Mouse (Mus musculus) brain, embryonic 14.5 days (tissue): Measurements from ENCODE around the gene Krtap9-3. TPM values are rescaled to one million over a fixed set of nuclear protein-coding genes. Genes with fewer than 3 reads are reported as not detected.

Source experiments
- DNase-seq: peaks from one replicate; pipeline ENCODE4 v3.0.0-alpha.2; 2011; ENCODE audit warnings: low read depth
- CTCF ChIP-seq: fragments of 200-500 bp; IDR thresholded peaks from 2 replicates; pipeline ENCODE4 v1.5.1; 2012; ENCODE audit warnings: inconsistent platforms, mild to moderate bottlenecking, moderate library complexity, borderline replicate concordance; ENCODE audit not compliant: insufficient read depth, insufficient read length; ENCODE audit errors: extremely low read depth
- POLR2A ChIP-seq: fragments of 200-500 bp; IDR thresholded peaks from 2 replicates; pipeline ENCODE4 v1.6.1; 2012; ENCODE audit warnings: mild to moderate bottlenecking, inconsistent platforms, borderline replicate concordance; ENCODE audit not compliant: poor library complexity, insufficient read depth, insufficient read length, severe bottlenecking; ENCODE audit errors: extremely low read depth
- polyA plus RNA-seq: library from polyadenylated mRNA; depleted of rRNA; stranded (reverse); fragments of >200 nt; gene quantifications from 2 replicates; pipeline ENCODE4 v1.2.3, GENCODE M21; 2012; rRNA removed

Gene Krtap9-3
- polyA plus RNA-seq, 1 experiment = not detected

GRCm38 (mm10) chr11:99550765-99551164 lies 47.1 kb downstream of the Krtap9-3 start, which contains the start of gene Krtap3-3:
Gene Krtap3-3, minus strand, starts transcription at chr11:99550865.
- no peak for TF ChIP-seq POLR2A
- TF ChIP-seq CTCF = no peak
- peak; percentile 35 for DNase-seq

- DNase-seq = no peak
- no peak for TF ChIP-seq CTCF
- TF ChIP-seq POLR2A = no peak
Observed at GRCm38 (mm10) chr11:99547892-99548291, 50.0 kb downstream of the Krtap9-3 start.

Other genes with a start within 250 kb of the Krtap9-3 start
- gene Krt27, start 247.0 kb downstream of the Krtap9-3 start, polyA plus RNA-seq = 0.05 TPM in 1 of 2 replicates, not detected in the other
- 0.23 and 0.25 TPM in 2 replicates for gene Krt28, start 223.2 kb downstream of the Krtap9-3 start, polyA plus RNA-seq
- 11.9 and 20.0 TPM in 2 replicates for gene Krt10, start 208.7 kb downstream of the Krtap9-3 start, polyA plus RNA-seq
- 0.04 and 0.05 TPM in 2 replicates for gene Krt12, start 175.8 kb downstream of the Krtap9-3 start, polyA plus RNA-seq
- 0.14 TPM in 1 of 2 replicates, not detected in the other for gene Krt20, start 160.0 kb downstream of the Krtap9-3 start, polyA plus RNA-seq
- 0.08 TPM in 1 of 2 replicates, not detected in the other for gene Krt23, start 105.0 kb downstream of the Krtap9-3 start, polyA plus RNA-seq
- gene Krt39, start 76.8 kb downstream of the Krtap9-3 start, polyA plus RNA-seq = not detected in 2 replicates
- gene Krt40, start 54.9 kb downstream of the Krtap9-3 start, polyA plus RNA-seq = not detected in 2 replicates
- not detected in 2 replicates for gene Krtap3-3, start 47.2 kb downstream of the Krtap9-3 start, polyA plus RNA-seq
- gene Krtap3-2, start 41.3 kb downstream of the Krtap9-3 start, polyA plus RNA-seq = not detected in 2 replicates
- not detected in 2 replicates for gene Gm11939, start 38.6 kb downstream of the Krtap9-3 start, polyA plus RNA-seq
- gene Krtap3-1, start 31.5 kb downstream of the Krtap9-3 start, polyA plus RNA-seq = not detected in 2 replicates
- not detected in 2 replicates for gene Krtap1-5, start 17.1 kb downstream of the Krtap9-3 start, polyA plus RNA-seq
- not detected in 2 replicates for gene Krtap1-4, start 14.5 kb downstream of the Krtap9-3 start, polyA plus RNA-seq
- not detected in 2 replicates for gene Krtap1-3, start 6.8 kb downstream of the Krtap9-3 start, polyA plus RNA-seq
- gene Gm11938, start 5.2 kb upstream of the Krtap9-3 start, polyA plus RNA-seq = not detected in 2 replicates
- gene Gm11937, start 12.1 kb upstream of the Krtap9-3 start, polyA plus RNA-seq = not detected in 2 replicates
- gene Krtap2-4, start 16.7 kb upstream of the Krtap9-3 start, polyA plus RNA-seq = not detected in 2 replicates
- gene Gm11562, start 22.3 kb upstream of the Krtap9-3 start, polyA plus RNA-seq = not detected in 2 replicates
- not detected in 2 replicates for gene Krtap4-1, start 30.1 kb upstream of the Krtap9-3 start, polyA plus RNA-seq
- not detected in 2 replicates for gene Krtap4-2, start 37.0 kb upstream of the Krtap9-3 start, polyA plus RNA-seq
- not detected in 2 replicates for gene Krtap4-7, start 46.0 kb upstream of the Krtap9-3 start, polyA plus RNA-seq
- gene Gm11555, start 52.1 kb upstream of the Krtap9-3 start, polyA plus RNA-seq = not detected in 2 replicates
- gene Gm11563, start 60.9 kb upstream of the Krtap9-3 start, polyA plus RNA-seq = not detected in 2 replicates
- not detected in 2 replicates for gene Krtap4-6, start 67.9 kb upstream of the Krtap9-3 start, polyA plus RNA-seq
- not detected in 2 replicates for gene Gm14190, start 92.6 kb upstream of the Krtap9-3 start, polyA plus RNA-seq
- not detected in 2 replicates for gene Gm14180, start 136.2 kb upstream of the Krtap9-3 start, polyA plus RNA-seq
- not detected in 2 replicates for gene Gm11595, start 174.8 kb upstream of the Krtap9-3 start, polyA plus RNA-seq
- not detected in 2 replicates for gene Krtap4-8, start 182.6 kb upstream of the Krtap9-3 start, polyA plus RNA-seq
- gene Krtap4-9, start 187.1 kb upstream of the Krtap9-3 start, polyA plus RNA-seq = not detected in 2 replicates
- gene Gm11596, start 195.4 kb upstream of the Krtap9-3 start, polyA plus RNA-seq = not detected in 2 replicates
- not detected in 2 replicates for gene Gm11569, start 200.8 kb upstream of the Krtap9-3 start, polyA plus RNA-seq
- not detected in 2 replicates for gene Gm11554, start 206.3 kb upstream of the Krtap9-3 start, polyA plus RNA-seq
- gene Krtap4-13, start 211.8 kb upstream of the Krtap9-3 start, polyA plus RNA-seq = not detected in 2 replicates
- gene Gm11564, start 217.6 kb upstream of the Krtap9-3 start, polyA plus RNA-seq = not detected in 2 replicates
- gene 2300003K06Rik, start 240.0 kb upstream of the Krtap9-3 start, polyA plus RNA-seq = not detected in 2 replicates